Mouse (Mus musculus): ENCODE results near the gene Sec14l5.

The Sec14l5 gene

GRCm38 (mm10) chr16:5130196-5130595, 16.7 kb upstream of the Sec14l5 start:
- Histone ChIP-seq H3K27me3 (ENCODE audit: insufficient read depth, low read length) (peaks cover 77% of the 10 kb centered on the region), H3K4me3 (replicated peaks; ENCODE audit: low read length) (no peak overlapping the region), H3K36me3 (ENCODE audit: insufficient read depth, low read length) (no peaks in the 10 kb centered on the region), H3K9me3 (ENCODE audit: low read length) (no peaks in the 10 kb centered on the region), H3K4me1 (replicated peaks; ENCODE audit: low read depth, low read length) (peaks cover 30% of the 10 kb centered on the region)
- no peak for TF ChIP-seq CTCF (conservative IDR thresholded peaks at IDR 0.05; ENCODE audit: low read length)
- no peak for TF ChIP-seq POU5F1 (IDR thresholded peaks at IDR 0.05; ENCODE audit: borderline replicate concordance, low read length)

- Histone ChIP-seq H3K4me1 (replicated peaks; ENCODE audit: low read depth, low read length) (peaks cover 32% of the 10 kb centered on the region), H3K36me3 (ENCODE audit: insufficient read depth, low read length) (no peaks in the 10 kb centered on the region), H3K9me3 (ENCODE audit: low read length) (no peaks in the 10 kb centered on the region), H3K27me3 (ENCODE audit: insufficient read depth, low read length) (peaks cover 82% of the 10 kb centered on the region), H3K4me3 (replicated peaks; ENCODE audit: low read length) (peak overlapping the region; percentile 82; the same call in 1 of the 2 replicates)
- TF ChIP-seq CTCF (conservative IDR thresholded peaks at IDR 0.05; ENCODE audit: low read length) (no peak), POU5F1 (IDR thresholded peaks at IDR 0.05; ENCODE audit: borderline replicate concordance, low read length) (no peak), NANOG (IDR thresholded peaks at IDR 0.05; ENCODE audit: borderline replicate concordance, low read length) (no peak)
Observed at GRCm38 (mm10) chr16:5130766-5131165, 16.1 kb upstream of the Sec14l5 start.

DNA sequence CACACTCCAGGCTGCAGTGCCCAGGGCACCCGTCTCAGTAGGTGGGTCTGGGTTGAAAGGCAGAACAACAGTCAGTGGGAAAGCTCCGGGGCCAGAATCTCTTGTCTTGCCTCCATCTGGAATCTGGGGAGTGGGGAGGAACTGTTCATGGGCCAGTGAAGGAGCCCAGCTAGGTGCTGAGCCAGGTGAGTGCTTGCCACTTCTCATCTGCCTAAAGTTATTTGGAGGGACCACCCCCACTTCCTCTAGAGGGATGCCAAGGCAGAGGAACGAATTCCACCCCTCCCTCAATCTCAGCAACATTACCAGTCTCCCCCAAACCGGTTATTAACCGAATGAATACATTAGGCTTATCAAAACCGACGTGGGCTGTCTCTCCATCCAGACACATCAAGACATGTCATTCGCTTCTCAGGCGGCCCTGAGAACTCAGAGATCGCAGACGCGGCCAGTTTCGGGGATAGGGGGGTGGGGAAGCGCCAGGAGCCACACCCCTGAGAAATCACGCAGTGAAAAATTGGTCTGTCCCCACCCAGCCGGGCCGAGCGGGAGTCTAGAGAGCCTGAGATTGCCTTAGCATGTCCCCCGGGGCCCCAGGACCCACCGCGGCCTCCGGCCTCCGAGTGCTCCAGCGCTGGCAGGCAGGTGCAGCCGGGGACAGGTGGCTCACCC, 15.5 kb upstream of the Sec14l5 start:
- Histone ChIP-seq H3K27me3 (ENCODE audit: insufficient read depth, low read length) (peaks cover 89% of the 10 kb centered on the region), H3K9me3 (ENCODE audit: low read length) (no peaks in the 10 kb centered on the region), H3K36me3 (ENCODE audit: insufficient read depth, low read length) (no peaks in the 10 kb centered on the region), H3K4me1 (replicated peaks; ENCODE audit: low read depth, low read length) (peaks cover 37% of the 10 kb centered on the region), H3K4me3 (replicated peaks; ENCODE audit: low read length) (peak overlapping the region; percentile 82)
- TF ChIP-seq CTCF (conservative IDR thresholded peaks at IDR 0.05; ENCODE audit: low read length) (no peak), POU5F1 (IDR thresholded peaks at IDR 0.05; ENCODE audit: borderline replicate concordance, low read length) (no peak), NANOG (IDR thresholded peaks at IDR 0.05; ENCODE audit: borderline replicate concordance, low read length) (no peak)

DNA sequence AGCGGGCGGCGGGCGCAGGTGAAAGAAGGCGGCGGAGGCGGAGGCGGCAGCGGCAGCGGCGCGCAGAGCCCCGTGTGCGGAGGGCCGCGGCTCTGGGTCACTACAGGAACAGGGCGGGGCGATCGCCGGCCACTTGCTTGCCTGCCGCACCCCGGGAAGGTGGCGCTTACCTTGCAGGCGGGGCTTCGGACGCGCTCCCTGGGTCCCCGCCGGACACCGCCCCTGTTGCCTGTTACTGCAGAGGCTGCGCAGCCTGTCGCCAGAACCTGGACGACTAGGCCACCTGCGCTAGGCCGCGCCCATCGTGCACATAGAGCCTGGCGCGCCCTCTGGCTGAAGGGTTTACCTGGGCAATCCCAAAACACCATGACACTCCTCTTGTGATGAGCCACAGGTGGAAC, 14.5 kb upstream of the Sec14l5 start, which contains the start of gene Ppl:
Ppl (minus strand) TSS at position 21 of the 401 bp plus-strand sequence.
- no peak for TF ChIP-seq POU5F1 (IDR thresholded peaks at IDR 0.05; ENCODE audit: borderline replicate concordance, low read length)
- TF ChIP-seq CTCF (conservative IDR thresholded peaks at IDR 0.05; ENCODE audit: low read length): no peak
- TF ChIP-seq NANOG (IDR thresholded peaks at IDR 0.05; ENCODE audit: borderline replicate concordance, low read length): no peak
- H3K27me3 ChIP-seq (ENCODE audit: insufficient read depth, low read length): peaks cover 89% of the 10 kb centered on the region
- H3K36me3 ChIP-seq (ENCODE audit: insufficient read depth, low read length): no peaks in the 10 kb centered on the region
- no peaks in the 10 kb centered on the region for H3K9me3 ChIP-seq (ENCODE audit: low read length)
- H3K4me3 ChIP-seq (replicated peaks; ENCODE audit: low read length): peak within 1 kb of the TSS; percentile 82
- H3K4me1 ChIP-seq (replicated peaks; ENCODE audit: low read depth, low read length): peaks cover 44% of the 10 kb centered on the region

DNA sequence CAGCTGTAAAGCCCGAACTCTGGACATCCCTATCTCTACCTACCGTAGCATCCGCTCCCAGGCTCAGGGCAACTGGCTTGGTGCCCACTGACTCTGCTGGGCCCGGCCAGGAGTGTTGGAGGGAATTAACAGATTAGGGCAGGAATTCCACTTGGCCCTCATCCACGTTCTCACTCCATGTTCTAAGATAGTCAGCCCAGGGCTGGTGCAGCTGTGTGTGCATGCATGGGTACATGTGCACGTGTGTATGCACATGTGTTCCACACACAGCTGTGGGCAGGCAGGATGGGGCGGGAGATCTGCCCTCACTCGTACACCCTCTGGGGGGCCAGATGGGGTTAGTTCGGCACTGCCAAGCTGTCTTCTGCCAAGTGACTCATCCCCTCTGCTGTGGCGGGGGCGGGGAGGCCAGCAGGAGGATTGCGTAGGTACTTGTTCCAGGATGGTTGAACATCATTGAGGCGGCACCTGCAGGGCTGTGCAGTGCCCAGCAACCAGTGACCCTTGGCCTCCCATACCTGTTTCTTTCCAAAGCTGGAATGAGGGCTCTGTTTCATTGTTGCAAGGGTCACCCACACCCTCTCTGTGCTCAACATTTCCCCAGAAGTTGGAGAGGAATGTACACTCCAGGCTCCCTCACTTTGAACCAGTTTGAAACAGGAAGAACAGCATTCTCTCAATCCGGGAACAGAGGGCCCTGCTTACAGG, 12.1 kb upstream of the Sec14l5 start:
- no peaks in the 10 kb centered on the region for H3K36me3 ChIP-seq (ENCODE audit: insufficient read depth, low read length)
- H3K4me3 ChIP-seq (replicated peaks; ENCODE audit: low read length): no peak overlapping the region
- no peaks in the 10 kb centered on the region for H3K9me3 ChIP-seq (ENCODE audit: low read length)
- peaks cover 74% of the 10 kb centered on the region for H3K27me3 ChIP-seq (ENCODE audit: insufficient read depth, low read length)
- TF ChIP-seq NANOG (IDR thresholded peaks at IDR 0.05; ENCODE audit: borderline replicate concordance, low read length): no peak
- no peak for TF ChIP-seq POU5F1 (IDR thresholded peaks at IDR 0.05; ENCODE audit: borderline replicate concordance, low read length)
- no peak for TF ChIP-seq CTCF (conservative IDR thresholded peaks at IDR 0.05; ENCODE audit: low read length)
- peaks cover 47% of the 10 kb centered on the region for H3K4me1 ChIP-seq (replicated peaks; ENCODE audit: low read depth, low read length)

DNA sequence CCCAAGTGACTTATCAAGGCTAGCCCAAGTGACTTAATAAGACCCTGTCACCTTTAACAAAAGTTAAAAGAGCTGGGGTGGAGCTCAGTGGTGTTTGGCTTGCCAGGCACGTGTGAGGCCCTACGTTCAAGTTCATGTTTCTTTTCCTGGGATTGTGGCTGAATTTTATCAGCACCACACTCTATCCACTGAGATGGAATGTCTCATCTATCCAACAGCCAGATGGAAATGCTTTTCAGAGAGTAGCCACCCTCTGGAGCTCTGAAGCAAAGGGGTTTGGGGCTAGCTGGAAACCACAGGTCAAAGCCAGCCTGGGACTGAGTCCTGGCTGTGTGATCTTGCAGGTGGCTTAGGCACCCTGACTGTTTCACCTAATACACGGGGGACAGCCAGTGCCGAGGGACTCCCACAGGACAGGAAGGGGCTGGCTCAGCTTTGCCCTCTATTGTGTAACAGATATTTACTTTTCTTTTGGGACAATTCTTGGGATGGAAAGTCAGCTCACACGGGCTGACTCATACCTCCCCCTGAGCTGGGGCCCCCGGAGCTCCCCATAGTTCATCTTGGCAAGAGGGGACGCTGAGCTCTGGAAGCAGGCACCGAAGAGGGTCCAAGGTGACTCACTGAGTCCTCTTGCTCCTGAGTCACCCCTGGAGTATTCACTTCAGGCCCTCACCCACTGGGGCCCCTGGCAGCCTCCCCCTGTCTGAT, 11.2 kb upstream of the Sec14l5 start:
- H3K4me1 ChIP-seq (replicated peaks; ENCODE audit: low read depth, low read length): peaks cover 48% of the 10 kb centered on the region
- H3K9me3 ChIP-seq (ENCODE audit: low read length): no peaks in the 10 kb centered on the region
- TF ChIP-seq POU5F1 (IDR thresholded peaks at IDR 0.05; ENCODE audit: borderline replicate concordance, low read length) (no peak), CTCF (conservative IDR thresholded peaks at IDR 0.05; ENCODE audit: low read length) (no peak), NANOG (IDR thresholded peaks at IDR 0.05; ENCODE audit: borderline replicate concordance, low read length) (no peak)
- H3K4me3 ChIP-seq (replicated peaks; ENCODE audit: low read length): no peak overlapping the region
- H3K27me3 ChIP-seq (ENCODE audit: insufficient read depth, low read length): peaks cover 68% of the 10 kb centered on the region
- H3K36me3 ChIP-seq (ENCODE audit: insufficient read depth, low read length): no peaks in the 10 kb centered on the region

DNA sequence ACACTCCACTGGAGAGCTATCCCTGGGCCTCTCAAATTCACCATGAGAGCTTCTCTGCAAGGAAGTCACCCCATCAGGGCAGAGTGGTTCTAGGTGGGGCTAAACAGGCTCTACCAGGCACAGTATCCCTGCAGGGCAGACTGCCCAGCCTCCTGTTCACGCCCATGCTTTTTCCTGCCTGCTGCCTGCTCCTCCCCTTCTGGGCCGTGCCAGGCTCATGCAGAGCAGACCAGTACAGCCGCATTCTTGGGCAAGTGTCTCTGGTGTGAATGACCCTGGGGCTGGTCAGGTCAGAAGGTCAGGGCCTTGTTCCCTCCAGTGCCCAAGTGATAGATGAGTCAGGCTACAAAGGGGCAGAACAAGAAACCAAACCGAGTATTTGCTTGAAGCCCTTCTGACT, 10.4 kb upstream of the Sec14l5 start:
- Histone ChIP-seq H3K4me3 (replicated peaks; ENCODE audit: low read length) (no peak overlapping the region), H3K9me3 (ENCODE audit: low read length) (no peaks in the 10 kb centered on the region), H3K4me1 (replicated peaks; ENCODE audit: low read depth, low read length) (peaks cover 40% of the 10 kb centered on the region), H3K27me3 (ENCODE audit: insufficient read depth, low read length) (peaks cover 64% of the 10 kb centered on the region), H3K36me3 (ENCODE audit: insufficient read depth, low read length) (no peaks in the 10 kb centered on the region)
- TF ChIP-seq POU5F1 (IDR thresholded peaks at IDR 0.05; ENCODE audit: borderline replicate concordance, low read length): no peak
- no peak for TF ChIP-seq CTCF (conservative IDR thresholded peaks at IDR 0.05; ENCODE audit: low read length)
- TF ChIP-seq NANOG (IDR thresholded peaks at IDR 0.05; ENCODE audit: borderline replicate concordance, low read length): no peak

DNA sequence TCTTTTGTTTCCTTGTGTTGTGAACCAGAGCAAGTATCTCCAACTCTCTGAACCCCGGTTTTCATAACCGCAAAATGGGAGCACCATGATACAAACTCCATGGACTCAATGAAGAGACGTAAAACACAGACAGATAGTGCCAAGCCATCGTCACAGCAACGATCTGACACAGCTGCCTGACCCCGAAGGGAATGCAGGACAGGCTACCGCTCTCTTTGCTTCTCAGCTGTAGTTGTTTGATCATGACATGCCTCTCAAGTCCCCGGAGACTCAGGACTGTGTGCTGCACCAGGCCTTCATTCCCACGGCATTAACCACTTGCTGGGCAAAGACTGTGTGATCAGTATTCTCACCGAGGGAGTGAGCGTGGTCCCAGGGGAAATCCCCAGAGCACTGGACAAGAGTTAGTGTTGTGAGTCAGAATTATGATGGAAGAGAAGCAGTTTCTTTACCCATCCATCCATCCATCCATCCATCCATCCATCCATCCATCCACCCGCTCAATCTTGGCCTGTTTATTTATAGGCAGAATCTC, 9.8 kb upstream of the Sec14l5 start:
- peaks cover 38% of the 10 kb centered on the region for H3K4me1 ChIP-seq (replicated peaks; ENCODE audit: low read depth, low read length)
- H3K9me3 ChIP-seq (ENCODE audit: low read length): no peaks in the 10 kb centered on the region
- no peak overlapping the region for H3K4me3 ChIP-seq (replicated peaks; ENCODE audit: low read length)
- no peaks in the 10 kb centered on the region for H3K36me3 ChIP-seq (ENCODE audit: insufficient read depth, low read length)
- peaks cover 64% of the 10 kb centered on the region for H3K27me3 ChIP-seq (ENCODE audit: insufficient read depth, low read length)
- TF ChIP-seq CTCF (conservative IDR thresholded peaks at IDR 0.05; ENCODE audit: low read length) (no peak), POU5F1 (IDR thresholded peaks at IDR 0.05; ENCODE audit: borderline replicate concordance, low read length) (no peak), NANOG (IDR thresholded peaks at IDR 0.05; ENCODE audit: borderline replicate concordance, low read length) (no peak)
